Mouse (Mus musculus): ENCODE results near the gene Frmpd1. TPM values are rescaled to one million over a fixed set of nuclear protein-coding genes. Genes with fewer than 3 reads are reported as not detected.

Frmpd1 gene
- total RNA-seq (2017) = not detected in 2 replicates

DNA sequence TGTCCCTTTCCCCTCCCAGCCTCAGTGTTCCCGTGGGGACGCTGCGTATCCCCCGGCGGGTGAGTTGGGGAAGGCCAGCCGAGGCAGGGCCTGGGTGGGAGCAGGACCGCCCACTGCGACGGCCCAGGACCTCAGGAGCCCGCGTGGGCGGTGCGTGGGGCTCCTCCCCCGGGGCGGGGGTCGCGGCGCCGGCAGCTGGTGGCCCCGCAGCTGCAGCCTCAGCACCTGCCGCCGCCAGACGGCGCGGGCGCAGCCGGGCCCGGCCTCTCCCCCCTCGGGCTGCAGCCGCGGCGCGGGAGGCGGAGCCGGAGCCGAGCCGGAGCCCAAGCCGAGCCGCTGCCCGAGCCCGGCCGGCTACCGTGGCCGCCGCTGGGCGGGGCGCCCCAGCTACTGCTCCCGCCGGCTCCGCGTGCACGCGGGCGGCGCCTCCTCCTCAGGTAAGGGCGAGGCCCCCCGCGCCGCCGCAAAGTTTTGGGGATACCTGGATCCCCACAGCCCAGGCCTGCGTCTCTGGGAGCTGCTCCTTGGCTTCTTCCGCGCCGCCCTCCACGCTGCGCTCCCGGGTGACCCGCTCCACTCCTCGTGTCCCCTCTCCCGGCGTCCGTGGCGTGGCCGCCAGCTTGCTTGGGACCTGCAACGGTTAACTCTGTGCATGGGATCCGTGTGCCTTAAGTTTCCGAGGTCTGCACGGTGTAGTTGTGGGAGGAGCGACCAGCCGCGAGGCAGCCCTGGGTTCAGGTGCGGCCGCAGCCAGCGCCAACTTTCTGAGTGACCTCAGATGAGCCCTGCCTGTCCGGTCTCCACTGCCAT lies at the start of gene Frmpd1:
Frmpd1 (plus strand) TSS at position 355 of the 810 bp plus-strand sequence.
- ATAC-seq (replicated peaks; ENCODE audit: low read depth, poor library complexity, severe bottlenecking) = peak; percentile 48; the same call in 1 of the 2 replicates

GRCm38 (mm10) chr4:45137636-45138035 lies 47.0 kb upstream of the Frmpd1 start:
- no peak for ATAC-seq (replicated peaks; ENCODE audit: low read depth, poor library complexity, severe bottlenecking)

GRCm38 (mm10) chr4:45141835-45142234 lies 42.8 kb upstream of the Frmpd1 start:
- no peak for ATAC-seq (replicated peaks; ENCODE audit: low read depth, poor library complexity, severe bottlenecking)

GRCm38 (mm10) chr4:45142411-45142810 lies 42.3 kb upstream of the Frmpd1 start:
- peak; percentile 77 for ATAC-seq (replicated peaks; ENCODE audit: low read depth, poor library complexity, severe bottlenecking)

DNA sequence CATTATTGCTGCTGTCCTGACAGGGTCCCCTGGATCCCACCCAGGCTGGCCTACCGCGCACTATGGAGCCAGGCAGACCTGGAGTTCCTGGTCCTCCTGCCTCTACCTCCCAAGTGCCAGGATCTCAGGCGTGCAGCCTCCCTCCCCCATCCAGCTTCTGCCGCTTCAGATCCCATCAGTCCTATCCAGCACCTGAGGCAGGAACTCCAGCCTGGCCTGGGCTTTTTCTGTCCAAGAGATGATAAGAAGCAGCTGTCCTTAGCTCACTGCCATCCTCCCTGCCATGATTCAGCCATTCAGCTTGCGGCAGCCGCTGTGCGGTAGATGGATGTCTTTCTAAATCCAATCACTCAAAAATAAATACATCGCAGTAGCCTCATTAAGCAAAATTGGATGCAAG lies 41.7 kb upstream of the Frmpd1 start:
- no peak for ATAC-seq (replicated peaks; ENCODE audit: low read depth, poor library complexity, severe bottlenecking)

DNA sequence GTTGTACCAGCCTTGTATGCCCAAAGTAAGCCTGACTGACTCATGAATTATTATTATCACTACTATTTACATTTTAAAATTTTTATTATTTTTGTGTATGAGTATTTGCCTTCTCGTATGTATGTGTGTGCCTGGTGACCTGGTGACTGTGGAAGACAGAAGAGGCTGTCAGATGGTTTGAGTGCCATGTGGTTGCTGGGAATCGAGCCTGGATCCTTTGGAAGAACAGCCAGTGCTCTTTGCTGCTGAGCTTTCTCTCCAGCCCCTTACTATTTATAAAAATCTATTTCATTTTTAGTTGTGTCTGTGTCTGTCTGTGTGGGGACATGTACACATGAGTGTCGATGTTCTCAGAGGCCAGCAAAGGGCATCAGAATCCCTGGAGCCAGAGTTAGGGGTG lies 28.2 kb upstream of the Frmpd1 start:
- ATAC-seq (replicated peaks; ENCODE audit: low read depth, poor library complexity, severe bottlenecking) = no peak

DNA sequence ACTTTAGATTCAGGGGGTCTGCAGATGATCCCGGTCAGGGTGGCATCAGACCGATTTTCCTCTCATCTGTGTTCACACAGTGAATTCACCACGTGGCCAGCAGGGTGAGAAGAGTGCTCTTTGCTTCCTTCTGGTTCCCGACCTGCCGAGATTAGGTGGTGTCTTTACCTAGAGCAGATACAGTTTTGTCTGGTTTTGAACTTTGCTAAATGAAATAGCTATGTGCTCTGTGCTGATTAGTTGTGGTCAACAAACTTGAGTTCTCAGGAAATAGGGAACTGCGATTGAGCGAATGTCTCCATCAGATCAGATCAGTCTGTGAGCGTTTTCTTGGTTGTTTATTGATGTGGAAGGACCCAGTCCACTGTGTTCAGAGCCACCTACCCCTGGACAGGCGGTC lies 26.1 kb upstream of the Frmpd1 start:
- ATAC-seq (replicated peaks; ENCODE audit: low read depth, poor library complexity, severe bottlenecking) = peak; percentile 34

- ATAC-seq (replicated peaks; ENCODE audit: low read depth, poor library complexity, severe bottlenecking) = peak; percentile 33
Observed at GRCm38 (mm10) chr4:45160773-45161172, 23.9 kb upstream of the Frmpd1 start.

DNA sequence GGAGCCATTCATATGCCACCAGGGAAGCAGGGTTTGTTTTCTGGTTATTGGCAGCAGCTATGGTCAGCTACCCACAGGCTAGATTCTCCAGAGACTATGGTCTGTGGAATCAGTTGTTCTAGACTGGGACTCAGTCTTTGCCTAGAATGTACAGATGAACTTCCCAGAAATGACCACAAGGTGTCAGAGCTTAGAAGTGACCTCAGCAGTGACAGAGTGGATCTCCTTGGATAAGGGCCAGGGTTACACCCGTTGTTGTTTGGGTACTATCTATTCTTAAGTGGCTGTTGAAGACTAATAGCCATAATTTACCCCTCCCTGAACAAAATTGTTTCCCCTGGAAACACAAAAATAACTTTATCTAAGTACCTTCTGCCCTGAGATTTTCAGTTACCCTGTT lies 21.0 kb upstream of the Frmpd1 start:
- peak; percentile 71 for ATAC-seq (replicated peaks; ENCODE audit: low read depth, poor library complexity, severe bottlenecking)

DNA sequence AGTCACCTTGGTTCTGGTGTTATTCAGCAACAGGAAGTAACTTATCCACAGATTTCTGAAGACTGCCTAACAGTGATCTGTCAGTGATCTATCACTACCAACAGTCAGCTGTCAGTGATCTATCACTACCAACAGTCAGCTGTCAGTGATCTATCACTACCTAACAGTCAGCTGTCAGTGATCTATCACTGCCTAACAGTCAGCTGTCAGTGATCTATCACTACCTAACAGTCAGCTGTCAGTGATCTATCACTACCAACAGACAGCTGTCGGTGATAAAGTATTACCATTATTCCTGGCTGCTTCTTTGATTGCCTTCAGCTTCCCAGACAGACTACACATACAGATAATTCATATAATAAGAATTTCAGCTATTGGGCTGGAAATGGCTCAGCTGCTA lies 19.2 kb upstream of the Frmpd1 start:
- ATAC-seq (replicated peaks; ENCODE audit: low read depth, poor library complexity, severe bottlenecking) = no peak

- no peak for ATAC-seq (replicated peaks; ENCODE audit: low read depth, poor library complexity, severe bottlenecking)
Observed at GRCm38 (mm10) chr4:45165955-45166354, 18.7 kb upstream of the Frmpd1 start.

- ATAC-seq (replicated peaks; ENCODE audit: low read depth, poor library complexity, severe bottlenecking) = no peak
Observed at GRCm38 (mm10) chr4:45171340-45171739, 13.3 kb upstream of the Frmpd1 start.

- ATAC-seq (replicated peaks; ENCODE audit: low read depth, poor library complexity, severe bottlenecking) = no peak
Observed at GRCm38 (mm10) chr4:45183818-45184520, 706 bp upstream of the Frmpd1 start.

GRCm38 (mm10) chr4:45185331-45185669 lies 625 bp downstream of the Frmpd1 start:
- 0 out of 2 replicates have a peak, but pooled peaks have one; percentile 17 for ATAC-seq (replicated peaks; ENCODE audit: low read depth, poor library complexity, severe bottlenecking)

- no peak for ATAC-seq (replicated peaks; ENCODE audit: low read depth, poor library complexity, severe bottlenecking)
Observed at GRCm38 (mm10) chr4:45198296-45198695, 13.6 kb downstream of the Frmpd1 start.

- no peak for ATAC-seq (replicated peaks; ENCODE audit: low read depth, poor library complexity, severe bottlenecking)
Observed at GRCm38 (mm10) chr4:45203283-45203682, 18.6 kb downstream of the Frmpd1 start.

- ATAC-seq (replicated peaks; ENCODE audit: low read depth, poor library complexity, severe bottlenecking) = no peak
Observed at GRCm38 (mm10) chr4:45207444-45207843, 22.8 kb downstream of the Frmpd1 start.

GRCm38 (mm10) chr4:45208832-45209363 lies 24.2 kb downstream of the Frmpd1 start:
- ATAC-seq (replicated peaks; ENCODE audit: low read depth, poor library complexity, severe bottlenecking) = no peak

DNA sequence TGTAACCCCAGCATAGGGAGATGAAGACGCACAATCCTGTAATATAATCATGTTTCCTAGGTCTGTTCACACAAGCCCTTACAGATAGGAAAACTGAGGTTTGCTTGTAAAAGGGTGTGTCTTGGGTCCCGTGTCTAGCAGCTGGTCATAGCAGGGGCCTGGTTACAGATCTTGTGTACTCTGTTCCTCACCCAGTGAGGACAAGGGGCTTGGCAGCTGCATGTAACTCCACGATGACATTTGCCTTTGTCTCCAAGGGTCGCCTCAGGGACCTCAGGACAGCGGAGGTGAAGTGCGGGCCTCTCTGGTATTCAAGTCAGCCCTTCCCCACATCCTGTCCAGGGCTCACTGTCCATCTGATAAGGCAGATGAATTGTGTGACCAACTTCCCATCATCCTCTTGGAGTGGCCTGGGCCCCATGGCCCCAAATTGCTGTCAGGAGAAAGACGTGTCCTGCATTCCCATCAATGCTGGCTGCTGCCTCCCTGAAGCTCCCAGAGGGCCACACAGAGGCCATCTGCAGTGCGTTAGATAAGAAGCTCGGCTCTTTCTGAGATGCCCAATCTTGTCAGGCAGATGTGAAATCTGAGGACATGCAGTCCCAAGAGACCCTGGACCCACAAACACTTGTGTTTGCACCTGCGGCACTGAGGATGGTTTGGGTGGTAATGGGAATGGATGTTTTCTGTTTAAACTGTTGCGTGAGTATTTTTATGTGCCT lies 27.8 kb downstream of the Frmpd1 start:
- no peak for ATAC-seq (replicated peaks; ENCODE audit: low read depth, poor library complexity, severe bottlenecking)

DNA sequence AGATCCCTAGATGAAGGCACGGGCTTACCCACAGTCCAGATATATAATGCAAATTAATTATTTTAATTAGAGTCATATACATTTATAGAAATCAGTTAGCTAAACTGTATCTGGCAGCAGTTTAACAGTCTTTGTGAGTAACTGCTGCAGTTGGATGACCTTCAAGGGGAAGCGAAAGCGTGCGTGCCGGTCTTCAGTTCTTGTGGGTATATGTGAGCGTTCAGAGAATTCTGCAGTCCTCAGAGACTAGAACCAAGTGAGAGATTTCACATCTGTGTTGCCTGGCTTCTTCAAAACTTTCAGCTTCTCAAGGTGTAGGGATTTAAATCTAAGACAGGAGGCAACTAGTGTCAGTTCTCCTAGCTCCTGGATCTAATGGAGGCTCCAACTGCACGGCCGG lies 35.3 kb downstream of the Frmpd1 start:
- ATAC-seq (replicated peaks; ENCODE audit: low read depth, poor library complexity, severe bottlenecking) = no peak

DNA sequence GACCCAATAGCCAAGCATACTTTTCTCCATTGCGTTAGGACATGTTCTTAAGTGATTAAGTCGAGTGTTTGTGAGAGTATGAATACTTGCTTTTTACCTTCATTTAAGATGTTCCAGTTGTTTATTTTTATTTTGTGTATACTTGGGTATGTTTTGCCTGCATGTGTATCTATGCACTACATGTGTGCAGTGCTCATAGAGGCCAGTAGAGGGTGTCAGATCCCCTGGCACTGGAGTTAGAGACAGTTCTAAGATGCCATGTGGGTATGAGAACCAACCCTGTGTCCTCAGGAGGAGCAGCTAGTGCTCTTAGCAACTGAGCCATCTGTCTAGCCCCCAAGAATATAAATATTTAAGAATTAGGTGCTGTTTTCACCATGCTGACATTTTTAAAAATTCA lies 37.7 kb downstream of the Frmpd1 start:
- no peak for ATAC-seq (replicated peaks; ENCODE audit: low read depth, poor library complexity, severe bottlenecking)

Measured in common myeloid progenitor, adult 5-6 weeks (primary cell).